Mouse (Mus musculus) bone marrow macrophage, adult 2 months (primary cell): ENCODE results near the gene Asb18. TPM values are rescaled to one million over a fixed set of nuclear protein-coding genes. Genes with fewer than 3 reads are reported as not detected.

Source experiments
- H3K27ac ChIP-seq: 2 replicates; pipeline ENCODE4 v1.5.1; 2012; ENCODE audit warnings: low read depth, low read length; ENCODE audit not compliant: insufficient read depth
- H3K4me1 ChIP-seq: 2 replicates; pipeline ENCODE4 v1.6.1; 2012; ENCODE audit warnings: low read length; ENCODE audit not compliant: control insufficient read depth, insufficient read depth
- H3K4me3 ChIP-seq: 2 replicates; pipeline ENCODE4 v1.5.1; 2012; ENCODE audit warnings: mild to moderate bottlenecking, low read length, moderate library complexity; ENCODE audit not compliant: insufficient read depth
- CTCF ChIP-seq: IDR thresholded peaks from 2 replicates; pipeline ENCODE4 v1.5.1; 2012; ENCODE audit warnings: low read depth, mild to moderate bottlenecking, low read length, moderate library complexity
- POLR2A ChIP-seq: IDR thresholded peaks from 2 replicates; pipeline ENCODE4 v1.6.1; 2012; ENCODE audit warnings: mild to moderate bottlenecking, low read depth, low read length, borderline replicate concordance
- polyA plus RNA-seq: library from polyadenylated mRNA; stranded (reverse); fragments of >200 nt; gene quantifications from 2 replicates; pipeline ENCODE4 v1.2.4, GENCODE M21; 2012; ENCODE audit not compliant: missing spikeins, insufficient read depth, insufficient read length

Asb18 gene
- polyA plus RNA-seq, 1 experiment = not detected

DNA sequence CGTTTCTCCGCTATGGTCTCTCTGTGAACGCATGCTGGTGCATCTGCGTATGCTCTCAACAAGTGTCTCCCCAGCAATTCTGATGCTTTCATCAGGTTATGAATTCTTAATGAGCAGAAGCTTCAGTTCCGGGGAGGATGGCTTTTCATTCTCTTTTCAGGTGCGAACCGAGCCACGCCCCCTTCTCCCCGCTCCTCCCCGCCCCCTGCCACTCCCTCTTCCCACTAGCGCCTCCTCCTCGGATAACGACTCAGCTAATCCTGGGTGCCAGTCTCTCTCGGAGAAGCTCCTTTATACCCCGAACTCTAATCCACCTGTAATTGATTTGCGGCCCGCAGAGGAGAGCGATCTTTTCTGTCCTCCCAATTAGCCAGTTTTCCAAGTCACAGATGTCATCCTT, 96.4 kb downstream of the Asb18 start:
- Histone ChIP-seq H3K4me3 (no peak overlapping the region), H3K4me1 (no peaks in the 10 kb centered on the region), H3K27ac (no peak overlapping the region)
- no peak for TF ChIP-seq CTCF
- no peak for TF ChIP-seq POLR2A

DNA sequence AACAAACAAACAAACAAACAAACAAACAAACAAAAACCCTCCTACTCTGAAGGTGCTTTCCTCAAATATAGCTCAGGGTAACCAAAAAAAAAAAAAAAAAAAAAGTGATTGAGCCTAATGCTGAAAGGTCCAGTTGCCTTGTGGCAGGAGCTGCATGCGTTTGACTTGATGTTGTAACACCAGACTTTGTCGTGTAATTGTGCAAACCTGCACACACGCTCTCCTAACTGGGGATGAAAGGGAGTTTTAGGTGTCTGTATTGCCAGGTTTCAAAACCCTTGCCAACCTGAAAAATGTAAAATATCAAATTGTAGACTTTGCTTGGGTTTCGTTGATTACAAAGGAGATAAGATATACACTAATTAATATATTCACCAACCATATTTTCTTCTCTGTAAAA, 100.9 kb downstream of the Asb18 start:
- Histone ChIP-seq H3K4me1 (no peaks in the 10 kb centered on the region), H3K4me3 (no peak overlapping the region), H3K27ac (no peak overlapping the region)
- TF ChIP-seq CTCF (no peak), POLR2A (no peak)

DNA sequence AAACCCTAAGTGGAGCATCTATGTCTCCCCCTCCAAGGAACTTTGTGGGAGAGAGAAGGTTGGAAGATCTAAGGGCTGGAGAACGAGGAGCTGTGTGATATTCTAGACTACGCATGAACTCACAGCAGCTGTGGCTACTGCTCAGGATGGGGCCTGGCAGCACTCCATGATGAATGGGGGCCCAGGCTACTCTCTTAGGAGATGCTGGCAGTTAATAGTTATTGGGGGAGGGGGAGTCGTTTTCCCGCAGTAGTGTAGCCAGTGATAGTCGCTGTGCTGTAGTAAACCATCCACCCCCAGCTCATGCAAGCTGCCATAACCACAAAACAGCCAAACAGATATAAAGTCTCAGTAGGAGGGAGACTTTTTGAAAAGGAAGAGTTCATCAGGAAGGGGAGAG, 102.1 kb downstream of the Asb18 start:
- H3K4me3 ChIP-seq = no peak overlapping the region
- H3K4me1 ChIP-seq = no peaks in the 10 kb centered on the region
- no peak for TF ChIP-seq POLR2A
- TF ChIP-seq CTCF = no peak
- H3K27ac ChIP-seq = no peak overlapping the region

DNA sequence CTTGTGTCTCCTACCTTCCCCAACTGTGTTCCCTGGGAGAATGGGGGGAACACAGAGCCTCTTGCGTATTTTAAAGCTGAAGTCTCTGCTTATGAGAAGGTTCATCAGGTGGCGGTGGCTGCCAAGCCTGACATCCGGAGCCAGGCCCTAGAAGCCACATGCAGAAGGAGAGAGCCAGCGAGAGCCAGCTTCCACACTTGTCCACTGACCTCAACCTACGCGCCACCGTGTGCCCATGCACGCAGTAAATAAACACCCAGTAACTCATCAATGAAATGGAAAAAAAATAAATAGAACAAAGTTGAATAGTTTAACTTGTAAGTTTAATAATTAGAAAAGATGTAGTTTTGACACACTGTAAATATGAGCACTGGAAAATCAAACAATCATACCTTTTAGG, 104.7 kb downstream of the Asb18 start:
- no peak overlapping the region for H3K4me3 ChIP-seq
- TF ChIP-seq POLR2A = no peak
- no peak for TF ChIP-seq CTCF
- no peak overlapping the region for H3K27ac ChIP-seq
- H3K4me1 ChIP-seq = no peaks in the 10 kb centered on the region

DNA sequence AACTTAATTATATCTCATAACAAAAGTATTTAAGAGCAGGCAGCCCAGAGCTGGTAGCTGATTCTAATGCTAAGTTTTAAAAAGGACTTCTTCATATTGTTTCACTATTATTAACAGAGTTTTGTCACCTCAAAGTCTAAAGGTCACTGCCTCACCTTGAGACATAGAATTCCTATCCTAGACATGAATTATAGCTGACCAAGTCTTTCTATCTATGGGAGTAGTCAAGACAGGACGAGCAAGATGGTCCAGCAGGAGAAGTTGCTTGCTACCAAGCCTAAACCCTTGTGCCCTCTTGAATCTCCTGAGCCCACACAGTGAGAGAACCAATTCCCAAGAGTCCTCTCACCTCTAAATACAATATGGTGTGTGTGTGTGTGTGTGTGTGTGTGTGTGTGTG, 111.8 kb downstream of the Asb18 start:
- no peak for TF ChIP-seq CTCF
- TF ChIP-seq POLR2A = no peak
- H3K27ac ChIP-seq = peak overlapping the region; percentile 78

DNA sequence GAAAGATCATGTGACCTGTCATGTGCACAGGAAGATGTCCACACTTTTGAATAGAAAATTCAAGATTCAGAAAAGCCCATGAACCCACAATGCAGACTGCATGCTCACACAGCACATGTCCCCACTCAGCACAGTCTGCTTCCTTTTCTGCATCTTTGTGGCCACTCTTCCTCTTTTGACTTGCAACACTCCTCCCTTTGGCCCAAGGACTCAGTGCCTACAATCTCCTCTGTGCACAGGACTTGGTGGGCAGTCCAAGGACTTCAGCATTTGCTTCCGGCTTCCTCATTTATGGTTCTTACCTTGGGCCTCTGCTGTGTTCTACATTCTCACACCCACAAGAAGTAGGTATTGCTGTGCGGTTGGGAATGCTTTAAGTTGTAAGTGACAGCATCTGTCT, 112.2 kb downstream of the Asb18 start:
- H3K4me3 ChIP-seq = no peak overlapping the region
- peak overlapping the region; percentile 78 for H3K27ac ChIP-seq
- TF ChIP-seq CTCF (no peak), POLR2A (no peak)
- H3K4me1 ChIP-seq = peaks cover 10% of the 10 kb centered on the region

More for the DNA sequence above, 111.8 kb downstream of the Asb18 start:
- Histone ChIP-seq H3K4me3 (no peak overlapping the region), H3K4me1 (peaks cover 10% of the 10 kb centered on the region)

DNA sequence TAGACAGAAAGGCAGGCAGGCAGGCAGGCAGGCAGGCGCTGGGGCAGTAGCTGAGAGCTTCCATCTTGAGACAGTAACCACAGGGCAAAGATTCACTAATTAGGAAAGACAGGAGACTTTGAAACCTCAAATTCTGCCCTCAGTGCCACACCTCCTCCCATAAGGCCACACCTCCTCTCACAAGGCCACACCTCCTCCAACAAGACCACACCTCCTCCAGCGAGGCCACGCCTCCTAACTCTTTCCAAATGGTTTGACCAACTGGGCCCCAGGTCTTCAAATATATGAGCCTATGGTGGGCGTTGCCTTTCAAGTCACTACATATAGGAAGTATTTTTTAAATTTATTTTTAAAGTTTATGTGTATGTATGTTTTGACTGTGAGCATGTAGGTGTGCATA, 113.1 kb downstream of the Asb18 start:
- Histone ChIP-seq H3K4me3 (no peak overlapping the region), H3K4me1 (peaks cover 10% of the 10 kb centered on the region), H3K27ac (peak overlapping the region; percentile 78)
- no peak for TF ChIP-seq CTCF
- no peak for TF ChIP-seq POLR2A

Other genes with a start within 250 kb of the Asb18 start
- gene Gbx2, start 83.5 kb downstream of the Asb18 start, polyA plus RNA-seq = not detected in 2 replicates
- gene Iqca, start 138.7 kb upstream of the Asb18 start, polyA plus RNA-seq = not detected in 2 replicates
- not detected in 2 replicates for gene Ackr3, start 189.3 kb upstream of the Asb18 start, polyA plus RNA-seq